Mouse (Mus musculus): Measurements from ENCODE around the gene Vmn1r172. TPM values are rescaled to one million over a fixed set of nuclear protein-coding genes. Genes with fewer than 3 reads are reported as not detected.
"Not testable (repeated sequence)": the region's sequence is repeated elsewhere in the genome, so short reads cannot be mapped to it uniquely, and the experiment has no call there.

Vmn1r172 gene
- total RNA-seq (2014; fragmentation: Nextera tagmentation): not detected in 2 replicates
- total RNA-seq (2017): 0.11 TPM in 1 of 2 replicates, not detected in the other
- not detected in 2 replicates for polyA plus RNA-seq (2012)

- TF ChIP-seq TAL1 (conservative IDR thresholded peaks at IDR 0.05; ENCODE audit: low read depth, low read length): no peak
- TF ChIP-seq POLR2AphosphoS5 (IDR thresholded peaks at IDR 0.05; ENCODE audit: insufficient replicate concordance, low read depth, low read length): no peak
- TF ChIP-seq CTCF (IDR thresholded peaks at IDR 0.05; ENCODE audit: low read depth, low read length): no peak
- TF ChIP-seq GATA2 (IDR thresholded peaks at IDR 0.05; ENCODE audit: borderline replicate concordance, low read depth, low read length): no peak
- TF ChIP-seq GATA1 (IDR thresholded peaks at IDR 0.05; ENCODE audit: borderline replicate concordance, low read length): no peak
- Histone ChIP-seq H3K9me3 (replicated peaks) (no peaks in the 10 kb centered on the region), H3K27me3 (ENCODE audit: insufficient read depth, low read length) (no peaks in the 10 kb centered on the region), H3K4me1 (ENCODE audit: insufficient read depth, low read depth, low read length) (no peaks in the 10 kb centered on the region), H3K36me3 (replicated peaks) (no peaks in the 10 kb centered on the region), H3K4me3 (ENCODE audit: low read depth, low read length) (no peak within 1 kb of the TSS)
- no peak for ATAC-seq (ENCODE audit: extremely low read depth, insufficient number of reproducible peaks, low FRiP score, poor library complexity, severe bottlenecking)
- DNase-seq (ENCODE audit: low spot score): no peak
Observed at GRCm38 (mm10) chr7:23658016-23658415, at the start of gene Vmn1r172. TSS of gene Vmn1r172 (plus strand) at chr7:23658316.

DNA sequence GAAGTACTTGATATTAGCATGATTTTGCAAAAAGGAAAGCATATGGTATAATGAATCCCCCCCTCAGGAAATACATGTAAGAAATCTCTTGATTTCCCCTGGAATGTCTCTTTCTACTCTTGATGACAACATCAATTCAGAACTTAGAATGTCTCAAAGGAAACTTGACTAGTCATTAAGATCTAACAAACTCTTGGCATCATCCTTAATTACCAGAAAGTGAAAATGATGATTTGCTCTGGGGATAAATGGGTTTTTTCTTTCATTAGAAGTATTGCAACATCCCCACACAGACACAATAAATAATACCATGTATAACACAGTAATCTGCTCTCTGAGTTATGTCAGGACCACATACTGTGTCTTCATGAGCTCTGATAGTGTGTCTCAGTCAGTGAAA lies 27.7 kb upstream of the Vmn1r172 start, which contains the start of gene Vmn1r171:
TSS of gene Vmn1r171 (plus strand) at position 301 of the 400 bp plus-strand sequence.
- Histone ChIP-seq H3K4me3 (ENCODE audit: low read depth, low read length) (no peak within 1 kb of the TSS), H3K9me3 (replicated peaks) (no peaks in the 10 kb centered on the region), H3K36me3 (replicated peaks) (no peaks in the 10 kb centered on the region), H3K27me3 (ENCODE audit: insufficient read depth, low read length) (no peaks in the 10 kb centered on the region), H3K4me1 (ENCODE audit: insufficient read depth, low read depth, low read length) (no peaks in the 10 kb centered on the region)
- TF ChIP-seq TAL1 (conservative IDR thresholded peaks at IDR 0.05; ENCODE audit: low read depth, low read length): no peak
- no peak for TF ChIP-seq CTCF (IDR thresholded peaks at IDR 0.05; ENCODE audit: low read depth, low read length)
- no peak for TF ChIP-seq GATA1 (IDR thresholded peaks at IDR 0.05; ENCODE audit: borderline replicate concordance, low read length)
- no peak for TF ChIP-seq POLR2AphosphoS5 (IDR thresholded peaks at IDR 0.05; ENCODE audit: insufficient replicate concordance, low read depth, low read length)
- TF ChIP-seq GATA2 (IDR thresholded peaks at IDR 0.05; ENCODE audit: borderline replicate concordance, low read depth, low read length): no peak
- ATAC-seq (ENCODE audit: extremely low read depth, insufficient number of reproducible peaks, low FRiP score, poor library complexity, severe bottlenecking): no peak
- no peak for DNase-seq (ENCODE audit: low spot score)

DNA sequence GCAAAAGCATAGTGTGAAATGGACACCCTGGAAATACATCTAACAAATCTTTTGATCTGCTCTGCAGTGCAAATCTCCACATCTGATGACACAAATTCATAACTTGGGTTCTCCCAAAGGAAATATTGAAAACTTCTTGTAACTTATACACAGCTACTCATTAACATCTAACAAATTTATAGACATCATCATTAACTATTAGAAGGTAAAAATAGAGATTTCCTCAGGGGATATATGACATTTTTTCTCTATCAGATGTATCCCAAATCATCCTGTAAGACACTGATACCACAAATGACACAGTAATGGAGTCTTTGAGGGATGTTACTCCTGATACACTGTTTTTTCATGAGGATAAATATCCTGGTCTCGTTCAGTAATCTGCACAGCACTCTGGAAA lies 42.3 kb downstream of the Vmn1r172 start, which contains the start of gene Vmn1r173:
TSS of gene Vmn1r173 (plus strand) at position 301 of the 400 bp plus-strand sequence.
- H3K4me3 ChIP-seq (ENCODE audit: low read depth, low read length); H3K9me3 ChIP-seq (replicated peaks); H3K36me3 ChIP-seq (replicated peaks); ATAC-seq (ENCODE audit: extremely low read depth, insufficient number of reproducible peaks, low FRiP score, poor library complexity, severe bottlenecking); H3K4me1 ChIP-seq (ENCODE audit: insufficient read depth, low read depth, low read length); DNase-seq (ENCODE audit: low spot score); H3K27me3 ChIP-seq (ENCODE audit: insufficient read depth, low read length): not testable (repeated sequence)

Other genes starting within 250 kb of the Vmn1r172 start
- not detected in 2 replicates for gene Vmn1r167, start 151.1 kb upstream of the Vmn1r172 start, total RNA-seq (2014; fragmentation: Nextera tagmentation)
- gene Vmn1r167, start 151.1 kb upstream of the Vmn1r172 start, total RNA-seq (2017): 0.05 TPM in 1 of 2 replicates, not detected in the other
- gene Vmn1r167, start 151.1 kb upstream of the Vmn1r172 start, polyA plus RNA-seq (2012): not detected in 2 replicates
- gene Vmn1r168, start 118.6 kb upstream of the Vmn1r172 start, total RNA-seq (2014; fragmentation: Nextera tagmentation): not detected in 2 replicates
- gene Vmn1r168, start 118.6 kb upstream of the Vmn1r172 start, total RNA-seq (2017): 0.17 and 0.60 TPM in 2 replicates
- gene Vmn1r168, start 118.6 kb upstream of the Vmn1r172 start, polyA plus RNA-seq (2012): not detected in 2 replicates
- not detected in 2 replicates for gene Vmn1r169, start 82.8 kb upstream of the Vmn1r172 start, total RNA-seq (2014; fragmentation: Nextera tagmentation)
- gene Vmn1r169, start 82.8 kb upstream of the Vmn1r172 start, total RNA-seq (2017): 0.11 TPM in 1 of 2 replicates, not detected in the other
- gene Vmn1r169, start 82.8 kb upstream of the Vmn1r172 start, polyA plus RNA-seq (2012): not detected in 2 replicates
- gene Vmn1r170, start 52.1 kb upstream of the Vmn1r172 start, total RNA-seq (2014; fragmentation: Nextera tagmentation): not detected in 2 replicates
- gene Vmn1r170, start 52.1 kb upstream of the Vmn1r172 start, total RNA-seq (2017): not detected in 2 replicates
- gene Vmn1r170, start 52.1 kb upstream of the Vmn1r172 start, polyA plus RNA-seq (2012): not detected in 2 replicates
- gene Vmn1r171, start 27.6 kb upstream of the Vmn1r172 start, total RNA-seq (2014; fragmentation: Nextera tagmentation): not detected in 2 replicates
- gene Vmn1r171, start 27.6 kb upstream of the Vmn1r172 start, total RNA-seq (2017): 0.23 TPM in 1 of 2 replicates, not detected in the other
- gene Vmn1r171, start 27.6 kb upstream of the Vmn1r172 start, polyA plus RNA-seq (2012): not detected in 2 replicates
- gene Vmn1r173, start 42.4 kb downstream of the Vmn1r172 start, total RNA-seq (2014; fragmentation: Nextera tagmentation): not detected in 2 replicates
- 0.05 and 0.12 TPM in 2 replicates for gene Vmn1r173, start 42.4 kb downstream of the Vmn1r172 start, total RNA-seq (2017)
- not detected in 2 replicates for gene Vmn1r173, start 42.4 kb downstream of the Vmn1r172 start, polyA plus RNA-seq (2012)
- not detected in 2 replicates for gene Vmn1r174, start 94.0 kb downstream of the Vmn1r172 start, total RNA-seq (2014; fragmentation: Nextera tagmentation)
- 0.06 and 0.60 TPM in 2 replicates for gene Vmn1r174, start 94.0 kb downstream of the Vmn1r172 start, total RNA-seq (2017)
- not detected in 2 replicates for gene Vmn1r174, start 94.0 kb downstream of the Vmn1r172 start, polyA plus RNA-seq (2012)
- not detected in 2 replicates for gene Vmn1r175, start 152.3 kb downstream of the Vmn1r172 start, total RNA-seq (2014; fragmentation: Nextera tagmentation)
- 0.27 TPM in 1 of 2 replicates, not detected in the other for gene Vmn1r175, start 152.3 kb downstream of the Vmn1r172 start, total RNA-seq (2017)
- not detected in 2 replicates for gene Vmn1r175, start 152.3 kb downstream of the Vmn1r172 start, polyA plus RNA-seq (2012)
- gene Vmn1r176, start 179.1 kb downstream of the Vmn1r172 start, total RNA-seq (2014; fragmentation: Nextera tagmentation): not detected in 2 replicates
- gene Vmn1r176, start 179.1 kb downstream of the Vmn1r172 start, total RNA-seq (2017): 0.05 TPM in 1 of 2 replicates, not detected in the other
- not detected in 2 replicates for gene Vmn1r176, start 179.1 kb downstream of the Vmn1r172 start, polyA plus RNA-seq (2012)
- gene Vmn1r177, start 208.1 kb downstream of the Vmn1r172 start, total RNA-seq (2014; fragmentation: Nextera tagmentation): not detected in 2 replicates
- gene Vmn1r177, start 208.1 kb downstream of the Vmn1r172 start, total RNA-seq (2017): not detected in 2 replicates
- gene Vmn1r177, start 208.1 kb downstream of the Vmn1r172 start, polyA plus RNA-seq (2012): not detected in 2 replicates
- not detected in 2 replicates for gene Vmn1r178, start 233.7 kb downstream of the Vmn1r172 start, total RNA-seq (2014; fragmentation: Nextera tagmentation)
- gene Vmn1r178, start 233.7 kb downstream of the Vmn1r172 start, total RNA-seq (2017): 0.17 TPM in 1 of 2 replicates, not detected in the other
- not detected in 2 replicates for gene Vmn1r178, start 233.7 kb downstream of the Vmn1r172 start, polyA plus RNA-seq (2012)